Mouse (Mus musculus): ENCODE results near the gene 1700029H14Rik. TPM values are rescaled to one million over a fixed set of nuclear protein-coding genes. Genes with fewer than 3 reads are reported as not detected.

Gene 1700029H14Rik
- polyA plus RNA-seq, 1 experiment from 2014 or later = not detected

DNA sequence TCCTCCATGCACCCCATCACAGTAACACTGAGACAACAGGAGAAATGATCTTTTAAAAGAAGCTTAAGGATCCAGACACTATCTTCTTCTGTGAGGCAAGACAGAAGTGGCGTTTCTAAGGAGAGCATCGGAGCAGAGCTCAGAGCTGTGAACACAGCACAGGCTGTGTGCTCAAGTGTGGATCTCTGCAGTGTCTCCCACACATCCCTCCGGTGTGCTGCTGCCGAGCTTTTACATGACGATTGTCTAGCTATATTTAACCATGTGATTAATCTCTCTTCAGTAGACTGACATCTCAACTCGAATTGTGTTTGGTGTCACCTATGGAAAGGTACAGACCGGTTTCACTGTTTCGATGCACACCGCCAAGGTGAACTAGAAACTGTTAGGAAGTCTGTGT, 42.8 kb downstream of the 1700029H14Rik start:
- Histone ChIP-seq H3K9ac (ENCODE audit: low read length) (no peak overlapping the region), H3K9me3 (ENCODE audit: control insufficient read depth, low read length) (no peaks in the 10 kb centered on the region), H3K4me2 (ENCODE audit: low read depth) (no peak overlapping the region), H3K4me1 (ENCODE audit: control insufficient read depth, insufficient read depth, low read length) (no peaks in the 10 kb centered on the region), H3K36me3 (ENCODE audit: control insufficient read depth, insufficient read depth, low read length) (no peaks in the 10 kb centered on the region), H3K27ac (ENCODE audit: low read depth, low read length) (no peak overlapping the region), H3K4me3 (ENCODE audit: low read depth, low read length) (no peak overlapping the region), H3K27me3 (ENCODE audit: control insufficient read depth, insufficient read depth, low read length) (no peaks in the 10 kb centered on the region)
- 85% methylated on average over 9 of the region's 9 CpGs for WGBS
- ATAC-seq (ENCODE audit: insufficient read depth, low FRiP score, low TSS enrichment) = no peak
- DNase-seq (ENCODE audit: low spot score) = no peak

DNA sequence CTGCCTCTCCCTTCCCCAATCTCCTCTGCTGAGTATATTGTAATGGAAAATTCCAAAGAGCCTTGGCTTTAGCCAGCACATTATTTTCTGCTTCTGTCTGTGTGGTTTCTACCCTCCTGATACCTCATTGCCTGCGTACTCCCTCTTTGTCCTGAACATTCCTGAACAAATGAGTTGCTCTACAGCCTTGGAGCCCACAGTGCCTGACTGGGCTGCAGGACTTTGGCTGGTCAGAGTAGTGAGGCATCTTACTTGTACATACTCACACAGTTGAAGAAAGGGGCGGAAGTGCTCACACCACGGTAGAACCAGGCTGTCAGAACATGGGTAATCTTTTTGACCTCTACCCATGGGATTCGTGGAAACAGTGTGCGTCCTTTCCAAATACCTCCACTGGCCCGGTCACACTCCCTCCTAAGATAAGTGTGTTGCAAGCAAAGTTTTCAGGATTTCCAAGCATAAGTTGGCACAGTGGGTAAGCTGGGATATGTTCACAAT, 44.9 kb downstream of the 1700029H14Rik start:
- H3K4me2 ChIP-seq (ENCODE audit: low read depth) = no peak overlapping the region
- no peaks in the 10 kb centered on the region for H3K36me3 ChIP-seq (ENCODE audit: control insufficient read depth, insufficient read depth, low read length)
- no peaks in the 10 kb centered on the region for H3K27me3 ChIP-seq (ENCODE audit: control insufficient read depth, insufficient read depth, low read length)
- 95% methylated on average over 6 of the region's 6 CpGs for WGBS
- H3K27ac ChIP-seq (ENCODE audit: low read depth, low read length) = no peak overlapping the region
- ATAC-seq (ENCODE audit: insufficient read depth, low FRiP score, low TSS enrichment) = no peak
- no peak overlapping the region for H3K4me3 ChIP-seq (ENCODE audit: low read depth, low read length)
- no peak overlapping the region for H3K9ac ChIP-seq (ENCODE audit: low read length)
- no peaks in the 10 kb centered on the region for H3K9me3 ChIP-seq (ENCODE audit: control insufficient read depth, low read length)
- DNase-seq (ENCODE audit: low spot score) = no peak
- no peaks in the 10 kb centered on the region for H3K4me1 ChIP-seq (ENCODE audit: control insufficient read depth, insufficient read depth, low read length)

DNA sequence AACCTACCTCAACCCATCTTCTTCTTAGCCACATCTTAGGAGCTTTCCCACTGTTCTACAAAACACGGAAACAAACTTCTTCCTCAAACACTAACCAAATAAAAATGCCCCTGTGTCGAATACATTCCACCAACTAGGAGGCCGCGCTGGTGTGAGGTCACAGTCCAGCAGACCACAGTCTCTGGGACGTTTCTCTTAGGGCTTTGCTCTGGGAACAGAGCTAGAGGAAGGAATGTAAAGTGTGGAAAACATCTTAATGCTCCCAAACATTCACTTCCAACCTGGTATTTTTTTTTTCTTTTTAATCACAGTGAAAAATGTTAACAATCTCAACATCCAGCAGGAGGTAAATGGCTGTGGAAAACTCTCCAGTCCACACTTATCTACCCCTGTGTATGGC, 45.5 kb downstream of the 1700029H14Rik start:
- WGBS = 85% methylated on average over 5 of the region's 5 CpGs
- H3K27me3 ChIP-seq (ENCODE audit: control insufficient read depth, insufficient read depth, low read length) = no peaks in the 10 kb centered on the region
- no peak overlapping the region for H3K27ac ChIP-seq (ENCODE audit: low read depth, low read length)
- no peaks in the 10 kb centered on the region for H3K36me3 ChIP-seq (ENCODE audit: control insufficient read depth, insufficient read depth, low read length)
- H3K9ac ChIP-seq (ENCODE audit: low read length) = no peak overlapping the region
- no peaks in the 10 kb centered on the region for H3K4me1 ChIP-seq (ENCODE audit: control insufficient read depth, insufficient read depth, low read length)
- H3K4me2 ChIP-seq (ENCODE audit: low read depth) = no peak overlapping the region
- no peak overlapping the region for H3K4me3 ChIP-seq (ENCODE audit: low read depth, low read length)
- ATAC-seq (ENCODE audit: insufficient read depth, low FRiP score, low TSS enrichment) = no peak
- no peak for DNase-seq (ENCODE audit: low spot score)
- H3K9me3 ChIP-seq (ENCODE audit: control insufficient read depth, low read length) = no peaks in the 10 kb centered on the region

DNA sequence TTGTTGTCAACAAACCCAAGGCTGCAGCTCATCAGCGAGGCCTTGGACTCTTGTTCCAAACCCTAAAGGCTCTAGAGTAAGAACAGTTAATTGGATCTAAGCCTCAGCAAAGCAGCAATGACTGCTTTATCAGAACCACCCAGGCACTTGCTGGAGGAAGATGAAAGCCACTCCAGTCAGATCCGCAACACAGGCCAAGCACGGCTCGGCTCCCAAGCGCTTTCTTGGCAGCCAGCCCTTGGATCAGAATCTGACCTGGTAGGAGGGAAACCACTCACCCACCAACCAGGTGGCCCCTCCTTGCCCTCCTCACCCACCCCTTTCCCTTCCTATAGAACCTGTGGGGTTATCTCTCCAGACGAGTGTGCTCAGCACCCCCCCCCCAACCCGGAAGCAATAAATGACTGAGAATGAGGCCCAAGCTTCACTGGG, 46.2 kb downstream of the 1700029H14Rik start:
- Histone ChIP-seq H3K9me3 (ENCODE audit: control insufficient read depth, low read length) (no peaks in the 10 kb centered on the region), H3K27me3 (ENCODE audit: control insufficient read depth, insufficient read depth, low read length) (no peaks in the 10 kb centered on the region), H3K36me3 (ENCODE audit: control insufficient read depth, insufficient read depth, low read length) (no peaks in the 10 kb centered on the region), H3K4me2 (ENCODE audit: low read depth) (no peak overlapping the region), H3K27ac (ENCODE audit: low read depth, low read length) (no peak overlapping the region), H3K9ac (ENCODE audit: low read length) (no peak overlapping the region), H3K4me3 (ENCODE audit: low read depth, low read length) (no peak overlapping the region), H3K4me1 (ENCODE audit: control insufficient read depth, insufficient read depth, low read length) (no peaks in the 10 kb centered on the region)
- WGBS = 85% methylated on average over 7 of the region's 7 CpGs
- no peak for ATAC-seq (ENCODE audit: insufficient read depth, low FRiP score, low TSS enrichment)
- no peak for DNase-seq (ENCODE audit: low spot score)

DNA sequence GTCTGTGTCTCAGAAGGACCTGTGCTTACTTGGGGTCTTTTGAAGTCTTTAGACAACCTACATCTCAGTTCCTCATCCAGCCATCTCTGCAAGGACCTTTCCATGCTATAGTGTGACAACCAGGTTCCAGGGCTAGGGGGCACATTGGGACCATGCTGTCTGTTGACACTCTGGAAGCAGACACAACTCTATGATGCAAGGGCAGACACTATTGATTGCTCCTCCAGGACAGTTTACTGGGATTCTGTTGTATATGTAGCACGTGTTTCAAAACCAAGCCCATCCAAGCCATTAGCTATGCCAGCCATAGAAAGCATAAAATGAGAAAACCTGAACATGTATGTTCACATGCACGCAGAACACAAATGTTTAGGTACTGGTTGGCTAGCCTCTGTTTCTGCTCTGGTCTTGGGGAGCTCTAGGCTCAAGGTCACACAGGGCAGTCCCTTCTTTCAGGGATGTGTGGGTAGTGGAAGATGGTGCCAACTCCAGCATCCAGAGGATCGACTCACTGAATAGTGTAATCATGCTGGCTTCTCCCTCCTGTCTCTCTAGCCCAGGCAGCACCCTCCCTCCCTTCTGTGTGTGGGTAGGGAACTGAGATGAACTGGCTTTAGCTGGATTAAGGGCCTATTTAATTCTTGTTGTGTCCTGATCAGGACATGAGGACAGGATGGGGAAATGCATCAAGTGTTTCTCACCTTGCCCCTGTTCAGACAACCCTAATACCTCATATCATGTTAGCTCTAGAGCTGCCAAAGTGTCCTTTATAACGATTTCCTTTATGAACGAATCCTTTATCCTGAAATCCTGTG, 48.5 kb downstream of the 1700029H14Rik start:
- 85% methylated on average over 5 of the region's 5 CpGs for WGBS
- H3K4me2 ChIP-seq (ENCODE audit: low read depth) = no peak overlapping the region

DNA sequence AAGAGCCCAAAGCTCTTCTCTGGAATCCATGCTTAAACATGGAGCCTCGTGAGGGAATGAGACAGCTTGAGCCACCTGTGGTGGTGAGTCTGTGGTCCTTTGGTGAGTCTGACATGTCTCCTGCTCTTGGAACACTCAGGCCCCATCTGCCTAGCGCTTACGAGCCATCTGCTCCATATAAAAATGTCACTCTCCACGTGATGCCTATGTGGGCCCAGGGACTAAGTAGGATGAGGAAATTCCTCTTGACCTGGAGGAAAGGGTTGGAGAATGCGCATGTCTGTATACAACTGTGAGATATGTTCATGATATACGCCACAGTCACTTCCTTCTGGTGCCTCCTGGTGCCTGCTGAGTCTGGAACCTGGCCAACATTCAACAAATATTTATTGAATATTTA, 49.6 kb downstream of the 1700029H14Rik start:
- H3K4me1 ChIP-seq (ENCODE audit: control insufficient read depth, insufficient read depth, low read length) = no peaks in the 10 kb centered on the region
- H3K36me3 ChIP-seq (ENCODE audit: control insufficient read depth, insufficient read depth, low read length) = no peaks in the 10 kb centered on the region
- H3K4me3 ChIP-seq (ENCODE audit: low read depth, low read length) = no peak overlapping the region
- ATAC-seq (ENCODE audit: insufficient read depth, low FRiP score, low TSS enrichment) (no peak), DNase-seq (ENCODE audit: low spot score) (no peak)
- WGBS = 74% methylated on average over 6 of the region's 6 CpGs
- H3K4me2 ChIP-seq (ENCODE audit: low read depth) = no peak overlapping the region
- no peaks in the 10 kb centered on the region for H3K9me3 ChIP-seq (ENCODE audit: control insufficient read depth, low read length)
- no peak overlapping the region for H3K27ac ChIP-seq (ENCODE audit: low read depth, low read length)
- no peaks in the 10 kb centered on the region for H3K27me3 ChIP-seq (ENCODE audit: control insufficient read depth, insufficient read depth, low read length)
- H3K9ac ChIP-seq (ENCODE audit: low read length) = no peak overlapping the region

More for the DNA sequence above, 48.5 kb downstream of the 1700029H14Rik start:
- Histone ChIP-seq H3K36me3 (ENCODE audit: control insufficient read depth, insufficient read depth, low read length) (no peaks in the 10 kb centered on the region), H3K4me1 (ENCODE audit: control insufficient read depth, insufficient read depth, low read length) (no peaks in the 10 kb centered on the region), H3K27ac (ENCODE audit: low read depth, low read length) (no peak overlapping the region), H3K4me3 (ENCODE audit: low read depth, low read length) (no peak overlapping the region), H3K27me3 (ENCODE audit: control insufficient read depth, insufficient read depth, low read length) (no peaks in the 10 kb centered on the region), H3K9ac (ENCODE audit: low read length) (no peak overlapping the region), H3K9me3 (ENCODE audit: control insufficient read depth, low read length) (no peaks in the 10 kb centered on the region)
- no peak for DNase-seq (ENCODE audit: low spot score)
- ATAC-seq (ENCODE audit: insufficient read depth, low FRiP score, low TSS enrichment) = no peak

DNA sequence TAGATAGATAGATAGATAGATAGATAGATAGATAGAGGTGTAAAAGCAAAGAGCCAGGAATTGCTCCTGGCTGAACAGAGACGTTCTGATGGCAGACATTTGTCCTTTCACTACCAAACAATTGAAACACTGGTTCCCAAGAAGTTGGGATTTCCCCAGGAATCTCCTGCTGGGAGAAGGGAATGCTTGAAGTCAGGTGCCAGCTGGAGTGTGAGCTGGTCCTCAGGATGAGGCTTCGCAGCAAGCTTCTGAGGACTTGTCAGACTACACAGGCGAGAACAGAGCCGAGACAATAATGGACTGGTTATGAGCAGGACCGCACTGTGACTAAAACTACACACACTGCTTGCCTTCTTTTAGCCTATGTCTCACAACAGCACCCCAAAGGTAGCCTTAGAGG, 50.2 kb downstream of the 1700029H14Rik start:
- Histone ChIP-seq H3K9ac (ENCODE audit: low read length) (no peak overlapping the region), H3K4me1 (ENCODE audit: control insufficient read depth, insufficient read depth, low read length) (no peaks in the 10 kb centered on the region), H3K9me3 (ENCODE audit: control insufficient read depth, low read length) (no peaks in the 10 kb centered on the region), H3K4me2 (ENCODE audit: low read depth) (no peak overlapping the region), H3K27ac (ENCODE audit: low read depth, low read length) (no peak overlapping the region), H3K4me3 (ENCODE audit: low read depth, low read length) (no peak overlapping the region), H3K27me3 (ENCODE audit: control insufficient read depth, insufficient read depth, low read length) (no peaks in the 10 kb centered on the region), H3K36me3 (ENCODE audit: control insufficient read depth, insufficient read depth, low read length) (no peaks in the 10 kb centered on the region)
- ATAC-seq (ENCODE audit: insufficient read depth, low FRiP score, low TSS enrichment) (no peak), DNase-seq (ENCODE audit: low spot score) (no peak)
- 67% methylated on average over 5 of the region's 5 CpGs for WGBS

DNA sequence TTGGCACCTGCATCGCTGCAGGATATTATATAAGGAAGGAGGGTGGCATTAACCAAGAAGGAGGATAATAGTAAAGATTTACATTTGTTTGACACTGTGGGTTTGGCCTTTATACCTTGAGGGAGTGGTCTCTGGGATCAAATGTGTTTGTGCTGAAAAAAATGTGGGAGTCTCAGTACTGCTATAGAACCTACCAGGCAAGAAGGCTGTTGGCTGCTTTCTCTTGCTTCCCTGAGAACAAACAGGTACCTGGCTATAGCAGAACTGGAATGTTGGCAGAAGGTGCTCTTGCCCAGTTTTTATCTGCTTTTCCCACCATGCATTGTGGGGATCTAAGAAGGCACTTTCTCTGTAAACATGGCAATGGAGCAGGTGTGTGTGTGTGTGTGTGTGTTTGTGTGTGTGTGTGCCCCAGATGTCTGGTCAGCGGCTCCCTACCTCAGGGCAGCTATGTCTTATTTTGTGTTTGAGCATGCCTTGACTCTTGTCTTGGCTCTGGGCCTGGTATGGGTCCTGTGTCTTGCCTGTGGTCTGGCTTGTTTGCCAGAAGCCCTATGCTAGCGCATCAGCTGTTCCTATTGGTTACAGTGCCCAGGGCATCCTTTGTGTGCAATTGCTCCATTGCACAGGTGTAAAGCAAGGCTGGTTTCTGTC, 54.9 kb downstream of the 1700029H14Rik start:
- no peaks in the 10 kb centered on the region for H3K9me3 ChIP-seq (ENCODE audit: control insufficient read depth, low read length)
- WGBS = 83% methylated on average over 3 of the region's 3 CpGs
- H3K36me3 ChIP-seq (ENCODE audit: control insufficient read depth, insufficient read depth, low read length) = no peaks in the 10 kb centered on the region
- H3K9ac ChIP-seq (ENCODE audit: low read length) = no peak overlapping the region
- no peaks in the 10 kb centered on the region for H3K4me1 ChIP-seq (ENCODE audit: control insufficient read depth, insufficient read depth, low read length)
- no peak for DNase-seq (ENCODE audit: low spot score)
- no peak overlapping the region for H3K27ac ChIP-seq (ENCODE audit: low read depth, low read length)
- no peak overlapping the region for H3K4me3 ChIP-seq (ENCODE audit: low read depth, low read length)
- H3K27me3 ChIP-seq (ENCODE audit: control insufficient read depth, insufficient read depth, low read length) = no peaks in the 10 kb centered on the region
- no peak overlapping the region for H3K4me2 ChIP-seq (ENCODE audit: low read depth)
- ATAC-seq (ENCODE audit: insufficient read depth, low FRiP score, low TSS enrichment) = no peak

DNA sequence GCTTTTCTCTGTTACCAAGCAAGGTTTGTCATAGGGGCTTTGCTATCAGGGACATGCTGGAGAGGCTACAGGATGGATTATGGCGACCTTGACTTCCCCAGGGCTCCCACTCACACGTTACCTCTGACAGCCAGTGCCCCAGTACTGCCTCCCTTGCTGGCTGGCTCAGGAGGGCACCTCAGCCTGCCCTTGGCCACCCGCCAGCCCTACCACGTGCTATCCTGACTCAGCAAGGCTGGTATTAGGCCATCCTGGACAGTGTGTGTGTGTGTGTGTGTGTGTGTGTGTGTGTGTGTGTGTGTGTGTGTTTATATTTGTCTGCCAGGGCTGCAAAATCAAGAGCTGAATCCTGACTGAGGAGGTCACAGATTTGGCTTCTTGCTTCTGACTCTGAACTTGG, 55.4 kb downstream of the 1700029H14Rik start:
- Histone ChIP-seq H3K27me3 (ENCODE audit: control insufficient read depth, insufficient read depth, low read length) (no peaks in the 10 kb centered on the region), H3K9me3 (ENCODE audit: control insufficient read depth, low read length) (no peaks in the 10 kb centered on the region), H3K27ac (ENCODE audit: low read depth, low read length) (no peak overlapping the region), H3K4me2 (ENCODE audit: low read depth) (no peak overlapping the region), H3K4me3 (ENCODE audit: low read depth, low read length) (no peak overlapping the region), H3K36me3 (ENCODE audit: control insufficient read depth, insufficient read depth, low read length) (no peaks in the 10 kb centered on the region), H3K4me1 (ENCODE audit: control insufficient read depth, insufficient read depth, low read length) (no peaks in the 10 kb centered on the region), H3K9ac (ENCODE audit: low read length) (no peak overlapping the region)
- 66% methylated on average over 4 of the region's 4 CpGs for WGBS
- ATAC-seq (ENCODE audit: insufficient read depth, low FRiP score, low TSS enrichment) (no peak), DNase-seq (ENCODE audit: low spot score) (no peak)
